Mouse (Mus musculus): ENCODE data around the gene Shc4.

- TF ChIP-seq CTCF (IDR thresholded peaks at IDR 0.05; ENCODE audit: low read depth): no peak
- no peak for TF ChIP-seq EP300 (IDR thresholded peaks at IDR 0.05; ENCODE audit: low read depth)
Observed at GRCm38 (mm10) chr2:125672957-125673631, 50.9 kb downstream of the Shc4 start, which contains the start of gene Eid1.

All from liver, postnatal 0 days (tissue).